Mouse (Mus musculus) adrenal gland, adult (tissue): ENCODE measurements around the gene Pxn.
A peak's percentile ranks its signal among the peaks of the same experiment; 100 is the strongest.
"Not testable (repeated sequence)": the region's sequence is repeated elsewhere in the genome, so short reads cannot be mapped to it uniquely, and the experiment has no call there.

Source experiments
- DNase-seq, 2 experiments: peaks; one replicate each; pipeline ENCODE4 v3.0.0; 2022 to 2023; ENCODE audit warnings: low spot score in 1 of 2; ENCODE audit not compliant: inconsistent age in 2 of 2

The Pxn gene

GRCm38 (mm10) chr5:115507267-115507980 lies 948 bp downstream of the Pxn start:
- DNase-seq, result peak in 1 of 2 experiments; percentile 67

GRCm38 (mm10) chr5:115507981-115508858 lies 1.7 kb downstream of the Pxn start:
- DNase-seq, result peak; percentile 73 to 86

- no peak for DNase-seq
Measured at GRCm38 (mm10) chr5:115508859-115509147, 2.3 kb downstream of the Pxn start.

DNA sequence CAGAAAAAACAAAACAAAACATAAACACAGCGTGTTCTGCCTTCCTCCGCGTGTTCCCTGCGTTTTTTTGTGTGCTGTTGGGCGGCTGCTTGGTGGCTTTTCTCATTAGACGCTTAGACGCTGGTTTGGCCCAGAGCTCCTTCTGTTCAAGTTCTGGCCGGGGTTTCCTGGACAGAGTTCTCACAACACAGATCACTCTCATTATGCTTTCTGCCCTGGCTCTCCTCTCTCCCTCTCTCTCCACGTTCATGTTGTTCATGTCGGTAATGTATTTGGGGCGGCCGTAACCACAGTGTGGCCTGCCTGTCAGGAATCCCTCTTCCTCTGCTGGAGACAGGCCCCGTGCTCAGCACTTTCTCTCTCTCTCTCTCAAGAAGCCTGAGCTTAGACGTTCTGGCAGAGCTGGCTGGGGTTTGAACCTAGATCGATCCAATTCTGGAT lies 2.9 kb downstream of the Pxn start:
- no peak for DNase-seq

- no peak for DNase-seq
Measured at GRCm38 (mm10) chr5:115509790-115510689, 3.6 kb downstream of the Pxn start.

- DNase-seq, result no peak
Measured at GRCm38 (mm10) chr5:115512375-115512774, 5.9 kb downstream of the Pxn start.

GRCm38 (mm10) chr5:115513246-115513645 lies 6.8 kb downstream of the Pxn start:
- no peak for DNase-seq

DNA sequence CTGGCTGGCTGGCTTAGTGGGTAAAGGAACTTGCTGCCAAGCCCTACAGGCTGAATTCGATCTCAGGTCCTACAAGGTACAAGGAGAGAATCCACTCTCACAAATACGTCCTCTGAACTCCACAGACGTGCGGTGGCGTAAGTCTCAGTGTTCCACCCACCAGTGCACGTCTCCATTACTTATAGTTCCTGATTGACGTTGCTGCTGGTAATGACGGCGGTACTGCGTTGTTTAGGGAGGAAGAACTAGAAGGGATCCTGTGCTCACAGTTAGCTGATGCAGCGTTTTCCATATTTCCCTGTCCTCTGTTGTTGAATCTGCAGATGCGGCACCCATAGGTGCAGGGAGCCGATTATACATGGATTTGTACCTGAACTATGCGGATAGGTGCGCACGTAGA lies 7.2 kb downstream of the Pxn start:
- DNase-seq, result peak in 1 of 2 experiments; percentile 37

- DNase-seq, result no peak
Measured at GRCm38 (mm10) chr5:115514346-115514745, 7.9 kb downstream of the Pxn start.

DNA sequence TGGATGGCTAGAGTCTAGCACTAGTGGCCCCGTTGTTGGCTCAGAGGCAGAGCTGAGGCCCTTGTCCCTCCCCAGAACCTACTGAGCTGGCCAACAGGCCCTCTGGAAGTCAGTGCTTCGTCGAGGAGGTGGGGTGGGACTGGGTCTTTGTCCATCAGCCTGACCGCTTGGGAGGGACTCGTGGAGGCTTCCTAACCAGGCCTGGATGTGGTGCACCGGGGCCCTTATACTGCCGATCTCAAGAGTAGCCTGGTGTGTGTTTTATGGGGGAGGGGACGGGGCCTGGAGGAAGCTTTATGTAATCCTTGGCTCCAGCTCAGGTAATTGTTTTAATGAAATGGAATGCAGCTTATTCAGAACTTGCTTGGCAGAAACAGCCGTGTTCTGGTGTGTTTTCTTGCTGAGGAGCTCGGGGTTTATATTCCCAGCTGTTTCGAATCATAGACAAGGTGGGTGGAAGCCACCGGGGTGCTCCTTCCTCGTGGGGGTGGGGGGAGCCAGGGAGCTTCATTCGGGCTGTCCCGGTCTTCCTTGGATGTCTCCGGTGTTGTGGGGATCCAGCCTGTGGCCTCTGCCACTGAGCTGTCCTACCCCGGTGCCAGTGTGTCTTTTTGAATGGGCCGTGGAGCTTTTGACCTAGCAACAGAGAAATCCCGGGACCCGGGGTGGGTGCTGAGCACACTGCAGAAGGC lies 8.6 kb downstream of the Pxn start:
- DNase-seq, result peak; percentile 50 to 76

DNA sequence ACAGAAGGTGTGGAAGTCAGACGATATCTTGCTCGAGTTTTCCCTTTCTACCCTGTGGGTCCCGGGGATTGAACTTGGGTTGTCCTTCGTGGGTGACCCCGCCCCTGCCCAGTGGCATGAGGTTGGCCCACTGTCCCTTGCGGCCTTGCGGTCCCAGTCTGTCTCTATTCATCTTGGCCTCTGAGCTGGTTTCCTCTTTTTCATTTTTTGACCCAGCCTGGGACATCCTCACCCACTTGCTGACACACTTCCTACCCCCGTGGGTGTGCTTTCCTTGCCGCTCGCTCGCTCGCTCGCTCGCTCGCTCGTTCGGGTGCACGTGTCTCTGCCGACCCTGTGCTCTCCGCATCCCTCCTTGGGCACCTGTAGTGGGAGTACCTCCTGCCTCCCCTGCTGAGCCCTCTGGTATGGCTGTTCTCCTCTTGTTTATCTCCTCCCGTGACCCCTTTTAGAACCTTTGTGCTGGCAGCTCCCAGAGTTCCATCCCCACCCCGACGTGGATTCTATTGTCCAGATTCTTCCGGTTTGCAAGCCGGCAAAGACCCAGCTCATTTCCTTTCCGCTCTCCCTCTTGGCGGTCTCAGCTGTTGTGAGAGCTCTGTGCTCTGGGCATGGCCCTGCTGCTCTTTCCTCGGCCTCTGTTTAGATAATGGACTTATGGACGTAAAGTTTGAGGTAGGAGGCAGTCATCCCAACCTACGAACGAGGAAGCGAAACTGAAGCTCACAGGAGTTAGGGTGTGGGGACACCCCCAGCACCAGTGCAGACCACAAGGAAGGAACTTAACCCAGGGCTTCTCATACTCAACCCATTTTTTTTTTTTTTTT lies 9.8 kb downstream of the Pxn start:
- peak; percentile 59 to 75 for DNase-seq

- DNase-seq, result no peak
Measured at GRCm38 (mm10) chr5:115516908-115517307, 10.4 kb downstream of the Pxn start.

DNA sequence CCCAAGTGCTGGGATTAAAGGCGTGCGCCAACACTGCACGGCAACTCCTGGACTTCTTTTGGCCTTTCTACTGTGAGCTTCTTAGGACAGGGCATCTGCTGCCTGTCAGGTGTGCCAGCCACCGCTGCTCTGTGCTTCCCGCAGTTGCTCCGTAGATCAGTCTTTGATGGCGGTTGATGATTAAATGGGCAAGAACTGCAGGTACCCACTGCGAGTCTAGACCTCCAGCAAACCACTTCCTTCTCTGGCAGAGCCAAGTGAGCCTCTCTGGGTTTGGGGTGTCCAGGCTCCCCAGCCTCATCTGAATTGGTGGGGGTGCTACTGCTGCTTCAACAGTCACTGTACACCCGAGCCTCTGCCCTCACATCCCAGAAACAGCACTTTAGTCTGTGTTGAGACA lies 11.0 kb downstream of the Pxn start:
- no peak for DNase-seq

DNA sequence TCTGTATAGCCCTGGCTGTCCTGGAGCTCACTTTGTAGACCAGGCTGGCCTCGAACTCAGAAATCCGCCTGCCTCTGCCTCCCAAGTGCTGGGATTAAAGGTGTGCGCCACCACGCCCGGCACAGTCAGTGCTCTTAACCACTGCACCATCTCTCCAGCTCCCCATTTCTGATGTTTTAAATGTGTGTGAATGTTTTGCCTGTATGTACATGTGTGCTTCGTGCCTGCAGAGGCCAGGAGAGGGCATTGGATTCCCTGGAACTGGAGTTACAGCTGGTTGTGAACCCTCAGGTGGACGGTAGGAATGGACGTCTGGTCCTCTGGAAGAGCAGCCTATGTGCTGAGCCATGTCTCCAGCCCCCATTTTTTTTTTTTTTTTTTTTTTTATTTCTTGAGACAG lies 11.7 kb downstream of the Pxn start:
- DNase-seq, result not testable (repeated sequence)

- peak; percentile 59 to 77 for DNase-seq
Measured at GRCm38 (mm10) chr5:115520325-115520869, 13.9 kb downstream of the Pxn start.

DNA sequence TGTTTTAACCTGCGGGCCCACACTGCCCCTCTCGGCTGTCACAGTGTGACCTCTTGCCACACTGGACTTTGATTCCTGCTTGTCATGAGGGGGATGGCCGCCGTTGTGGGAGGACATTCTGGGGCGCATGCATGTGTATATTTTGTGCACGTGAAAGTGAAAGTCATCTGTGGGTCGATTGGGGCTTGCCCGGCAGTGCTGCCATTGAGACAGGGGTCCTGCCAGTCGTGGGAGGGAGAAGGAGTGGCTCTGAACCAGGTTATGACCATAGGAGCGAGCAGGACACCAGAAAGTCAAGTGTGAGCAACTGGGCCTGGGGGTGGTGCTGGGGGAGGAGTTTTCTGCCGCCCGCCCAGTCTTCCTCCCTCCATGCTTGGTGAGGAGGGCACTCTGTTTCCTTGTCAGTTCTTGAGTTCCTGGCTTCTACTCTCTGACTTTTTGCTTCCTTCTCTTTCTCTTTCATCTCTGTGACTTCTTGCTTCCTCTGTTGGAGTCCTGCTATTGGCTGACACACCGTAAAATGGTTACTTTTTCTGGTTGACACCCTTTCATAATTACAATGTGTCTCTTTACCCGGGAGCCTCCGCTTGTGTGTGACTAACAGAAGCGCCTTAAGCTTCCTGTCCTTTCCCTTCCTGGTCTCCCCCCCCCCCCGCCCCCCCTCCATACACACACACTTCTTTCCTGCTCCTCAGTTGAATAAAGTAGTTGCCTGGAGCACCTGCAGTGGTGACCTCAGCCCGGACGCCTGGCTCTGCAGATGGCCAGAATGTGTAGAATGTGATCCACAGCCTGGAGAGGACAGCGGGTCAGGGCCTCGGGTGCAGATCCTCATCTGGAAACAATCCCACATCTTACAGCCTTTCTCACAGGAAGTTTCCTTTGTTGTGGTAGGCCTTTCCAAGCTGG lies 15.3 kb downstream of the Pxn start:
- DNase-seq, result peak; percentile 63 to 81

DNA sequence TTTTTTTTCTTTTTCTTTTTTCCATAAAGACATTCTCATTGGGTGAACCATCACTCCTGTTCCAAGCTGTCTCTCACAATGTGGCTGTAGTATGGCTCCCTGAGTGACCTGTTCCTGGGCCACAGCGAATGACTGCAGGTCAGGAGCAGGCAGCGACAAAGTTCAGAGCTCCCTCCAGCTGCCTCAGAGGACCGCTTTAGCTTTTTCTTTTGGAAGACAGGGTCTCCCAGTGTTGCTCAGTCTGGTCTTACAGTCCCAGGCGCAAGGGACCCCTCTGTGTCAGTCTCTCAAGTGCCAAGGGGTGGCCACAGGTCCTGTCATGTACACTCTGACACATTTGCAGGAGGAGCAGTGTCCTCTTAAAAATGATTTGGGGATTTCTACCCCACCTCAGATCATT lies 16.1 kb downstream of the Pxn start:
- DNase-seq, result no peak

DNA sequence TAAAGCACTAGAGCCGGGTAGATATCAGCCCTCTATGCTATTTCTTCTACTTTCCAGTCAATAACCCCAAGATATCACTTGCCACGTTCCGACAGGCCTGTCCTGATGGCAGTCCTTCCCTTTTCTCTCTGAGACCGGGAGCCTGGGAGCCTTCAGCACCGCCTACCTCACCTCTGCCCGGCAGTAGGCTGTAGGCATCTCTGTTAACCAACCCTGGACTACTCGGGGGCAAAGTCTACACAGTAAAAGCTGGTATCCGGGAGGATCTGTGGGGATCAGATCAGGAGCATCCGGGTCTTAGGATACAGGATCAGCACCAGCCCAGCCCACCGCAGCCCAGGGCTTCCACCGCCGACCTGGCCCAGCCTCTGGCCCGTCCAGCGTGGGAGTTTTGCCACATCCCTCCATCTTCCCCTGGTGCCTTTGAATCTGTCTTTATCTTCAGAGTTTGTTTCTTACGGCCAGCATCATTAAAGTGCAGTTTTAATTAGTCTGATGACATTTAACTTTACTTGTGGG lies 16.6 kb downstream of the Pxn start:
- DNase-seq, result no peak
